Mouse (Mus musculus): Measurements from ENCODE around the gene Col4a2.

- TF ChIP-seq CTCF (IDR thresholded peaks at IDR 0.05; ENCODE audit: control insufficient read depth, insufficient read depth, insufficient replicate concordance, low read depth, low read length) (no peak), POLR2A (IDR thresholded peaks at IDR 0.05; ENCODE audit: control insufficient read depth, low read depth, low read length) (no peak)
Measured at GRCm38 (mm10) chr8:11338507-11338906, 25.9 kb downstream of the Col4a2 start.
